In the genomic region with DNA sequence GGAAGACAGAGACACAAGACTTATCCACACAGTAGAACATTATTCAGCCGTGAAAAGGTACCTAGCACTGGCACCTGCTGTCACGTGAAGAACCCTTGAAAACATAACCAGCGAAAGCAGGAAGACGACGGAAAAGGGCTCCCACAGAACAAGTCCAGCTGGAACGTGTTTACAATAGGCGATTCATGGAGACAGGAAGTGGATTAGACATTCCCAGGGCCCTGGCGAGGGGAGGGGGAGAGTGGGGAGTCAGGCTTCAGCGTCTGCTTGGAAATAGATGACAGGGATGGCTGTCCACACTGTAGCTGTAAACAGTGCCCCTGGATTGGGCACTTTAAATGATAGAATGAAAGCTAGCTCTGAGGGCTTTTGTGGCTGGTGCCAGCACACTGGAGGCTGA, we compare ENCODE assay signal across 9 mouse cellular contexts. TPM values are rescaled to one million over a fixed set of nuclear protein-coding genes. Genes with fewer than 3 reads are reported as not detected.
DNase-seq lines count a peak whose midpoint lies in the region; ATAC-seq and TF ChIP-seq lines count a peak whose summit lies in the region.
"Had no signal": no experiment of that assay in that cellular context is flagged by ENCODE, and none has a peak within 500 bp of the region (broad histone marks: within the 10 kb centered on the region; RNA-seq: fewer than 3 reads in every experiment).

No protein-coding gene starts in this region.

- no peaks in the 10 kb centered on the region for H3K79me2 ChIP-seq in C2C12 (ENCODE audit: control insufficient read depth, insufficient read depth)
- no peaks in the 10 kb centered on the region for H3K79me2 ChIP-seq in myocyte (ENCODE audit: control insufficient read depth, insufficient read depth)

- intact Hi-C loops in heart, postnatal 36 days (cut with DNase I), result loop anchor here (2.0 kb wide), 1 partner anchor 16 kb away; no protein-coding TSS in a partner anchor

- H3K79me3 ChIP-seq in C2C12 (ENCODE audit: low read depth), result no peaks in the 10 kb centered on the region

- TF ChIP-seq POLR2A in limb, embryonic 14.5 days (IDR thresholded peaks at IDR 0.05; ENCODE audit: borderline replicate concordance, extremely low read depth, insufficient read depth, insufficient read length), result no peak
- no peak for TF ChIP-seq POLR2A in myocyte (IDR thresholded peaks at IDR 0.05; ENCODE audit: insufficient read length, low read depth)

- H3K9ac ChIP-seq in limb, embryonic 14.5 days (ENCODE audit: low read depth, low read length, severe bottlenecking), result no peak overlapping the region
- H3K9ac ChIP-seq: liver, embryonic 14.5 days had no signal

- peak overlapping the region; percentile 70 for H3K27ac ChIP-seq in embryonic facial prominence, embryonic 10.5 days (replicated peaks)
- H3K27ac ChIP-seq in limb, embryonic 14.5 days (replicated peaks; ENCODE audit: low read depth, low read length), result no peak overlapping the region
- H3K27ac ChIP-seq: liver, embryonic 14.5 days had no signal

- TF ChIP-seq CTCF in C2C12 (IDR thresholded peaks at IDR 0.05; ENCODE audit: control insufficient read depth, insufficient read depth, insufficient read length), result no peak

- ATAC-seq in limb, embryonic 14.5 days (ENCODE audit: low FRiP score, low read depth), result 0 out of 2 replicates have a peak, but pooled peaks have one; percentile 28
- ATAC-seq in megakaryocyte, adult 5-6 weeks (ENCODE audit: poor library complexity, severe bottlenecking), result no peak

- no peaks in the 10 kb centered on the region for H3K9me3 ChIP-seq in embryonic facial prominence, embryonic 10.5 days
- no peaks in the 10 kb centered on the region for H3K9me3 ChIP-seq in limb, embryonic 14.5 days (ENCODE audit: control insufficient read depth, low read length)

- DNase-seq in embryonic facial prominence, embryonic 10.5 days (ENCODE audit: low spot score), result peak; percentile 79
- peak; percentile 39 for DNase-seq in heart, postnatal 36 days
- peak; percentile 50 for DNase-seq in limb, embryonic 14.5 days (ENCODE audit: low spot score)
- DNase-seq in B cell, adult 2 months, result no peak
- no peak for DNase-seq in layer of hippocampus, postnatal 25 days (ENCODE audit: extremely low spot score in 1 of 2, low spot score in 1 of 2)

- no peak overlapping the region for H3K4me3 ChIP-seq in C2C12 (ENCODE audit: insufficient read depth, poor library complexity, severe bottlenecking)
- peak overlapping the region; percentile 11; the same call in 1 of the 2 replicates for H3K4me3 ChIP-seq in embryonic facial prominence, embryonic 10.5 days
- H3K4me3 ChIP-seq in limb, embryonic 14.5 days (replicated peaks; ENCODE audit: low read length), result no peak overlapping the region
- no peak overlapping the region for H3K4me3 ChIP-seq in myocyte

- H3K36me3 ChIP-seq in C2C12 (ENCODE audit: control insufficient read depth, insufficient read depth) (no peaks in the 10 kb centered on the region), myocyte (ENCODE audit: control insufficient read depth, insufficient read depth) (no peaks in the 10 kb centered on the region)
- H3K36me3 ChIP-seq in embryonic facial prominence, embryonic 10.5 days (replicated peaks), result no peaks in the 10 kb centered on the region
- H3K36me3 ChIP-seq in limb, embryonic 14.5 days (ENCODE audit: control insufficient read depth, insufficient read depth, low read length), result no peaks in the 10 kb centered on the region

- no peak overlapping the region for H3K4me2 ChIP-seq in limb, embryonic 14.5 days (replicated peaks; ENCODE audit: low read depth, low read length, severe bottlenecking)
- peak overlapping the region; percentile 39 for H3K4me2 ChIP-seq in myocyte (ENCODE audit: low read depth)

- WGBS in embryonic facial prominence, embryonic 10.5 days, result 13% methylated on average over 9 of the region's 9 CpGs
- 13% methylated on average over 9 of the region's 9 CpGs for WGBS in limb, embryonic 14.5 days

- no peak overlapping the region for H3ac ChIP-seq in C2C12 (ENCODE audit: control insufficient read depth, insufficient read length, low read depth)
- no peak overlapping the region for H3ac ChIP-seq in myocyte (ENCODE audit: control insufficient read depth, insufficient read length)

- no peaks in the 10 kb centered on the region for H3K27me3 ChIP-seq in C2C12 (ENCODE audit: control insufficient read depth, insufficient read depth, insufficient read length)
- no peaks in the 10 kb centered on the region for H3K27me3 ChIP-seq in embryonic facial prominence, embryonic 10.5 days (replicated peaks; ENCODE audit: low read depth, poor library complexity, severe bottlenecking)
- H3K27me3 ChIP-seq in limb, embryonic 14.5 days (ENCODE audit: control insufficient read depth, insufficient read depth, low read length), result no peaks in the 10 kb centered on the region
- H3K27me3 ChIP-seq in myocyte (ENCODE audit: control insufficient read depth, insufficient read depth, insufficient read length), result no peaks in the 10 kb centered on the region

- peaks cover 31% of the 10 kb centered on the region for H3K4me1 ChIP-seq in embryonic facial prominence, embryonic 10.5 days
- H3K4me1 ChIP-seq in limb, embryonic 14.5 days (ENCODE audit: control insufficient read depth, insufficient read depth, low read length), result peaks cover 8% of the 10 kb centered on the region; the same call in 1 of the 2 replicates

TF ChIP-seq in C2C12, 6 proteins besides CTCF, POLR2A, EP300 and RAD21 (continues in another document):
- TF ChIP-seq FOSL1 (IDR thresholded peaks at IDR 0.05; ENCODE audit: insufficient read depth, low read length, poor library complexity, severe bottlenecking), result no peak
- TF ChIP-seq MAX (IDR thresholded peaks at IDR 0.05), result no peak
- no peak for TF ChIP-seq MYOD1 (IDR thresholded peaks at IDR 0.05; ENCODE audit: control insufficient read depth, insufficient read length, low read depth)
- TF ChIP-seq USF1 (IDR thresholded peaks at IDR 0.05; ENCODE audit: low read depth), result peak; percentile 75

TF ChIP-seq in myocyte, 11 proteins besides CTCF, POLR2A, EP300 and RAD21 (continues in another document):
- no peak for TF ChIP-seq REST (IDR thresholded peaks at IDR 0.05; ENCODE audit: insufficient read depth, insufficient read length)
- TF ChIP-seq TCF3 (IDR thresholded peaks at IDR 0.05; ENCODE audit: insufficient read length, low read depth), result no peak
- TF ChIP-seq MYOG (IDR thresholded peaks at IDR 0.05; ENCODE audit: control insufficient read depth in 1 of 3, insufficient read depth in 1 of 3, insufficient read length in 2 of 3, low read depth in 2 of 3), result no peak
- TF ChIP-seq CEBPB (IDR thresholded peaks at IDR 0.05; ENCODE audit: insufficient read depth, poor library complexity, severe bottlenecking), result no peak
- no peak for TF ChIP-seq MAX (IDR thresholded peaks at IDR 0.05; ENCODE audit: low read depth)

RNA-seq across cellular contexts. Expression of a gene that starts 8.6 kb away (rescaled TPM):
- polyA plus RNA-seq in C2C12 (2012; fragmentation: generic; extraction: Trizol), result 71.2 TPM
- polyA plus RNA-seq in embryonic facial prominence, embryonic 10.5 days (2016; fragmentation: Nextera tagmentation; extraction: Ambion mirVana), result 52.0 and 53.5 TPM in 2 replicates
- total RNA-seq in heart, postnatal 36 days (2021), result 10 to 100 TPM; 40.3 to 43.2 TPM
- polyA plus RNA-seq in limb, embryonic 14.5 days (2012; rRNA removed), result 60.6 and 80.6 TPM in 2 replicates
- polyA plus RNA-seq in limb, embryonic 14.5 days (2014; fragmentation: Nextera tagmentation; extraction: Ambion mirVana), result 43.6 and 45.0 TPM in 2 replicates
- 89.3 TPM for polyA plus RNA-seq in myocyte (2012; fragmentation: generic; extraction: Trizol)
- total RNA-seq in megakaryocyte, adult 5-6 weeks (2015), result 46.0 and 52.6 TPM in 2 replicates
- 20.8 and 28.9 TPM in 2 replicates for total RNA-seq in megakaryocyte, adult 5-6 weeks (2017)
- total RNA-seq in layer of hippocampus, postnatal 25 days (2021), result 10 to 100 TPM; 57.1 to 59.0 TPM

RNA-seq across cellular contexts. Expression of a gene that starts 13.1 kb away (rescaled TPM):
- 1.3 TPM for polyA plus RNA-seq in C2C12 (2012; fragmentation: generic; extraction: Trizol)
- not detected in 2 replicates for polyA plus RNA-seq in embryonic facial prominence, embryonic 10.5 days (2016; fragmentation: Nextera tagmentation; extraction: Ambion mirVana)
- under 1 TPM in 1 of 2 experiments, not detected in 1; 0.56 TPM for total RNA-seq in heart, postnatal 36 days (2021)
- 0.65 and 0.72 TPM in 2 replicates for polyA plus RNA-seq in limb, embryonic 14.5 days (2012; rRNA removed)
- 0.58 TPM in 1 of 2 replicates, not detected in the other for polyA plus RNA-seq in limb, embryonic 14.5 days (2014; fragmentation: Nextera tagmentation; extraction: Ambion mirVana)
- polyA plus RNA-seq in myocyte (2012; fragmentation: generic; extraction: Trizol), result 2.2 TPM
- not detected in 2 replicates for total RNA-seq in megakaryocyte, adult 5-6 weeks (2015)
- 0.26 TPM in 1 of 2 replicates, not detected in the other for total RNA-seq in megakaryocyte, adult 5-6 weeks (2017)
- not detected for total RNA-seq in layer of hippocampus, postnatal 25 days (2021)

RNA-seq across cellular contexts. Expression of a gene that starts 26.0 kb away (rescaled TPM):
- 55.2 TPM for polyA plus RNA-seq in C2C12 (2012; fragmentation: generic; extraction: Trizol)
- 19.9 and 20.8 TPM in 2 replicates for polyA plus RNA-seq in embryonic facial prominence, embryonic 10.5 days (2016; fragmentation: Nextera tagmentation; extraction: Ambion mirVana)
- total RNA-seq in heart, postnatal 36 days (2021), result 10 to 100 TPM; 37.6 to 47.6 TPM
- 25.2 and 34.3 TPM in 2 replicates for polyA plus RNA-seq in limb, embryonic 14.5 days (2012; rRNA removed)
- polyA plus RNA-seq in limb, embryonic 14.5 days (2014; fragmentation: Nextera tagmentation; extraction: Ambion mirVana), result 23.1 and 24.3 TPM in 2 replicates
- 76.0 TPM for polyA plus RNA-seq in myocyte (2012; fragmentation: generic; extraction: Trizol)
- total RNA-seq in megakaryocyte, adult 5-6 weeks (2015), result not detected in 2 replicates
- 0.26 TPM in 1 of 2 replicates, not detected in the other for total RNA-seq in megakaryocyte, adult 5-6 weeks (2017)
- total RNA-seq in layer of hippocampus, postnatal 25 days (2021), result 10 to 100 TPM; 14.2 to 14.9 TPM

RNA-seq across cellular contexts. Expression of a gene that starts 31.1 kb away (rescaled TPM):
- polyA plus RNA-seq in C2C12 (2012; fragmentation: generic; extraction: Trizol) (0.07 TPM), myocyte (2012; fragmentation: generic; extraction: Trizol) (0.04 TPM)
- polyA plus RNA-seq in embryonic facial prominence, embryonic 10.5 days (2016; fragmentation: Nextera tagmentation; extraction: Ambion mirVana), result 0.34 and 0.74 TPM in 2 replicates
- total RNA-seq in heart, postnatal 36 days (2021), result not detected
- 0.19 and 0.20 TPM in 2 replicates for polyA plus RNA-seq in limb, embryonic 14.5 days (2012; rRNA removed)
- polyA plus RNA-seq in limb, embryonic 14.5 days (2014; fragmentation: Nextera tagmentation; extraction: Ambion mirVana), result 0.92 and 1.5 TPM in 2 replicates
- total RNA-seq in megakaryocyte, adult 5-6 weeks (2015), result not detected in 2 replicates
- total RNA-seq in megakaryocyte, adult 5-6 weeks (2017), result 1.1 and 2.0 TPM in 2 replicates
- total RNA-seq in layer of hippocampus, postnatal 25 days (2021), result not detected

RNA-seq across cellular contexts. Expression of a gene that starts 31.2 kb away (rescaled TPM):
- polyA plus RNA-seq in C2C12 (2012; fragmentation: generic; extraction: Trizol) (23.4 TPM), myocyte (2012; fragmentation: generic; extraction: Trizol) (11.1 TPM)
- polyA plus RNA-seq in embryonic facial prominence, embryonic 10.5 days (2016; fragmentation: Nextera tagmentation; extraction: Ambion mirVana), result 35.6 and 36.1 TPM in 2 replicates
- 1 to 10 TPM; 5.8 to 6.5 TPM for total RNA-seq in heart, postnatal 36 days (2021)
- polyA plus RNA-seq in limb, embryonic 14.5 days (2012; rRNA removed), result 127 and 202 TPM in 2 replicates
- polyA plus RNA-seq in limb, embryonic 14.5 days (2014; fragmentation: Nextera tagmentation; extraction: Ambion mirVana), result 51.7 and 54.9 TPM in 2 replicates
- total RNA-seq in megakaryocyte, adult 5-6 weeks (2015), result 46.5 and 53.3 TPM in 2 replicates
- total RNA-seq in megakaryocyte, adult 5-6 weeks (2017), result 34.0 and 38.2 TPM in 2 replicates
- total RNA-seq in layer of hippocampus, postnatal 25 days (2021), result 10 to 100 TPM; 24.3 to 25.3 TPM

Comparison
In these comparisons a context has a peak if more than half of its experiments do, and no peak if none do; other contexts are left out.
1. DNase-seq: peak in embryonic facial prominence, embryonic 10.5 days (single experiment), heart, postnatal 36 days (2 of 2) and limb, embryonic 14.5 days (single experiment); none in B cell, adult 2 months (0 of 2) and layer of hippocampus, postnatal 25 days (0 of 2).